Comparison of ENCODE assay signal across 8 mouse cellular contexts in the genomic region with DNA sequence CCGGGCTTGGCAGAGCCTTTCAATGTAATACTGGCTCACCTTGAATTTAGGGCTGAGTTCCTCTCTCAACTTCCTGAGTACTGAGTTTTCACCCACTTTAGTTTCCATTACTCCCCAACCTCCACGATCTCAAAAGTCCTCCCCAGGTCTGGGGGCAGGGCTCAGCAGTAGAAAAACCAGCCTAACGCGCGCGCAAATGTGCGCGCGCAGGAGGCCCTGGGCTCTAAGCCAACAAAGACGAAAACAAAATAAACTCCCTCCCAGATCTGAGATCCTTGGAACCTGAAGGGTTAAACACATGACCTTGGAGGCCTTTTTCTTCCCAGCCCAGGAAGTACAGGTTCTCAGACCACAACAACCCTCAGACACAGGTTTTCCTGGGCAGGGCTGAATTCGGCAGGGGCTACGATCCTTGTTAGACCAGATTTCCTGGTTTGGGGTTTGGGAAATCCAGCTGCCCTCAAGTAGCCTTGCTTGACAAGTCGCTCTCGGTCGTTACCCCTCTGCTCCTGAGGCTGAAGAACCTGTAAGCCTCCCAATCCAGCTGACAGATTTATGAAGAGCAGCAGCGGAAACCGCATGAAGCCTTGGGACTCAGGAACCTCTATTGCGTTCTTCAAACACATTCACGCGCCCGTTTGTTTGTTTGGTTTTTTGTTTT. TPM values are rescaled to one million over a fixed set of nuclear protein-coding genes. Genes with fewer than 3 reads are reported as not detected.
DNase-seq lines count a peak whose midpoint lies in the region; ATAC-seq lines count a peak whose summit lies in the region.

No protein-coding gene starts in this region.

- WGBS in hindbrain, embryonic 10.5 days = 52% methylated on average over 21 of the region's 21 CpGs
- WGBS in hindbrain, embryonic 11.5 days = 56% methylated on average over 21 of the region's 21 CpGs
- 52% methylated on average over 21 of the region's 21 CpGs for WGBS in hindbrain, embryonic 15.5 days
- 29% methylated on average over 21 of the region's 21 CpGs for WGBS in liver, embryonic 12.5 days (ENCODE audit: insufficient replicate concordance)

- H3K36me3 ChIP-seq in hindbrain, embryonic 10.5 days = no peaks in the 10 kb centered on the region
- H3K36me3 ChIP-seq in hindbrain, embryonic 11.5 days (ENCODE audit: control insufficient read depth, insufficient read depth, low read length) = no peaks in the 10 kb centered on the region
- H3K36me3 ChIP-seq in hindbrain, embryonic 15.5 days = no peaks in the 10 kb centered on the region
- no peaks in the 10 kb centered on the region for H3K36me3 ChIP-seq in liver, embryonic 12.5 days

- no peak overlapping the region for H3K4me2 ChIP-seq in hindbrain, embryonic 11.5 days (replicated peaks; ENCODE audit: low read depth, low read length)
- peak overlapping the region; percentile 16; the same call in 1 of the 2 replicates for H3K4me2 ChIP-seq in hindbrain, embryonic 15.5 days
- H3K4me2 ChIP-seq in liver, embryonic 12.5 days = peak overlapping the region; percentile 50

- no peak for ATAC-seq in hindbrain, embryonic 11.5 days (ENCODE audit: low FRiP score)
- ATAC-seq in hindbrain, embryonic 15.5 days (ENCODE audit: low FRiP score, low read depth) = no peak
- no peak for ATAC-seq in liver, embryonic 12.5 days
- peak; percentile 20 for ATAC-seq in neutrophil, adult 5-6 weeks (ENCODE audit: extremely low read depth, insufficient number of reproducible peaks, low FRiP score, poor library complexity, severe bottlenecking)

- no peaks in the 10 kb centered on the region for H3K27me3 ChIP-seq in hindbrain, embryonic 10.5 days (ENCODE audit: insufficient read depth, poor library complexity, severe bottlenecking)
- no peaks in the 10 kb centered on the region for H3K27me3 ChIP-seq in hindbrain, embryonic 11.5 days (ENCODE audit: control insufficient read depth, insufficient read depth, low read length)
- H3K27me3 ChIP-seq in hindbrain, embryonic 15.5 days = no peaks in the 10 kb centered on the region
- H3K27me3 ChIP-seq in liver, embryonic 12.5 days (replicated peaks) = no peaks in the 10 kb centered on the region

- no peak for DNase-seq in hindbrain, embryonic 10.5 days (ENCODE audit: low spot score)
- DNase-seq in hindbrain, embryonic 11.5 days (ENCODE audit: low spot score) = no peak
- DNase-seq in embryo, embryonic 11 days = peak; percentile 31
- peak; percentile 54 to 75 for DNase-seq in urinary bladder, postnatal 36 days (ENCODE audit: low spot score in 2 of 2)
- no peak for DNase-seq in right cerebral cortex, postnatal 10 days (ENCODE audit: low spot score in 2 of 2)

- no peak overlapping the region for H3K9ac ChIP-seq in hindbrain, embryonic 11.5 days (ENCODE audit: low read depth, low read length)
- no peak overlapping the region for H3K9ac ChIP-seq in hindbrain, embryonic 15.5 days
- H3K9ac ChIP-seq in liver, embryonic 12.5 days = no peak overlapping the region

- H3K4me3 ChIP-seq in hindbrain, embryonic 10.5 days = peak overlapping the region; percentile 23; the same call in 1 of the 2 replicates
- no peak overlapping the region for H3K4me3 ChIP-seq in hindbrain, embryonic 11.5 days (ENCODE audit: low read depth, low read length)
- H3K4me3 ChIP-seq in hindbrain, embryonic 15.5 days = no peak overlapping the region
- peak overlapping the region; percentile 5; the same call in 1 of the 2 replicates for H3K4me3 ChIP-seq in liver, embryonic 12.5 days

- H3K27ac ChIP-seq in hindbrain, embryonic 10.5 days = no peak overlapping the region
- no peak overlapping the region for H3K27ac ChIP-seq in hindbrain, embryonic 11.5 days (ENCODE audit: low read depth, low read length)
- no peak overlapping the region for H3K27ac ChIP-seq in hindbrain, embryonic 15.5 days (replicated peaks)
- H3K27ac ChIP-seq in liver, embryonic 12.5 days = no peak overlapping the region

- H3K9me3 ChIP-seq in hindbrain, embryonic 10.5 days = no peaks in the 10 kb centered on the region
- no peaks in the 10 kb centered on the region for H3K9me3 ChIP-seq in hindbrain, embryonic 11.5 days (ENCODE audit: control insufficient read depth, low read length)
- H3K9me3 ChIP-seq in hindbrain, embryonic 15.5 days = no peaks in the 10 kb centered on the region
- H3K9me3 ChIP-seq in liver, embryonic 12.5 days (replicated peaks) = no peaks in the 10 kb centered on the region

- H3K4me1 ChIP-seq in hindbrain, embryonic 10.5 days (replicated peaks) = peaks cover 20% of the 10 kb centered on the region
- H3K4me1 ChIP-seq in hindbrain, embryonic 11.5 days (replicated peaks; ENCODE audit: control insufficient read depth, insufficient read depth, low read length) = peaks cover 2% of the 10 kb centered on the region; the same call in 1 of the 2 replicates
- peaks cover 8% of the 10 kb centered on the region; the same call in 1 of the 2 replicates for H3K4me1 ChIP-seq in hindbrain, embryonic 15.5 days (replicated peaks)
- H3K4me1 ChIP-seq in liver, embryonic 12.5 days = peaks cover 33% of the 10 kb centered on the region

RNA-seq across cellular contexts. Expression of a gene that starts 45.6 kb away (rescaled TPM):
- 622 and 639 TPM in 2 replicates for polyA plus RNA-seq in hindbrain, embryonic 10.5 days (2016; fragmentation: Nextera tagmentation; extraction: Ambion mirVana)
- polyA plus RNA-seq in hindbrain, embryonic 11.5 days (2014; fragmentation: Nextera tagmentation; extraction: Ambion mirVana) = 531 and 563 TPM in 2 replicates
- 378 and 408 TPM in 2 replicates for polyA plus RNA-seq in hindbrain, embryonic 15.5 days (2015; fragmentation: Nextera tagmentation; extraction: Ambion mirVana)
- polyA plus RNA-seq in liver, embryonic 12.5 days (2016; fragmentation: Nextera tagmentation; extraction: Ambion mirVana) = 334 and 384 TPM in 2 replicates
- 86.8 and 107 TPM in 2 replicates for total RNA-seq in neutrophil, adult 5-6 weeks (2017)

Comparison
In these comparisons a context has a peak if more than half of its experiments do, and no peak if none do; other contexts are left out.
1. H3K4me3 ChIP-seq: peak in hindbrain, embryonic 10.5 days (single experiment) and liver, embryonic 12.5 days (single experiment); none in hindbrain, embryonic 11.5 days (single experiment) and hindbrain, embryonic 15.5 days (single experiment).
2. DNase-seq: peak in embryo, embryonic 11 days (single experiment) and urinary bladder, postnatal 36 days (2 of 2); none in hindbrain, embryonic 10.5 days (single experiment), hindbrain, embryonic 11.5 days (single experiment) and right cerebral cortex, postnatal 10 days (0 of 2).